Mouse (Mus musculus) left cerebral cortex, postnatal 4 days (tissue): ENCODE measurements around the gene Car4. TPM values are rescaled to one million over a fixed set of nuclear protein-coding genes. Genes with fewer than 3 reads are reported as not detected.

Experiments
- DNase-seq: peaks from one replicate; pipeline ENCODE4 v3.0.0-alpha.2; 2022
- intact Hi-C: fragments of 180-260 bp; cut with DNase I; formaldehyde crosslinking; loops from one replicate; pipeline ENCODE4 v1.15.1; 2025
- total RNA-seq, 2 experiments: library from RNA; stranded (reverse); gene quantifications; 2 replicates each; pipeline ENCODE4 v1.2.3; 2021

The Car4 gene
- total RNA-seq, 2 experiments from 2014 or later = 21.7 to 23.2 TPM

- intact Hi-C loops = no loop called here
These were observed 1.2 kb upstream of the Car4 start for GRCm38 (mm10) chr11:84956400-84956799.

GRCm38 (mm10) chr11:84957171-84957570 is 415 bp upstream of the Car4 start:
- no peak for DNase-seq
- intact Hi-C loops = no loop called here

More at GRCm38 (mm10) chr11:84956400-84956799, 1.2 kb upstream of the Car4 start:
- DNase-seq = no peak

GRCm38 (mm10) chr11:84958271-84958630 is 665 bp downstream of the Car4 start:
- no peak for DNase-seq
- intact Hi-C loops = no loop called here

- intact Hi-C loops = no loop called here
- DNase-seq = no peak
These were observed 1.6 kb downstream of the Car4 start for GRCm38 (mm10) chr11:84959181-84959580.

GRCm38 (mm10) chr11:84959701-84960181 is 2.2 kb downstream of the Car4 start:
- intact Hi-C loops = no loop called here
- DNase-seq = no peak

GRCm38 (mm10) chr11:84960291-84960690 is 2.7 kb downstream of the Car4 start:
- no peak for DNase-seq
- intact Hi-C loops = no loop called here

GRCm38 (mm10) chr11:84960780-84961179 is 3.2 kb downstream of the Car4 start:
- DNase-seq = no peak
- intact Hi-C loops = no loop called here

GRCm38 (mm10) chr11:84961571-84961970 is 4.0 kb downstream of the Car4 start:
- intact Hi-C loops = no loop called here
- no peak for DNase-seq

GRCm38 (mm10) chr11:84962536-84962935 is 5.0 kb downstream of the Car4 start:
- intact Hi-C loops = no loop called here
- DNase-seq = no peak

- DNase-seq = no peak
- intact Hi-C loops = no loop called here
These were observed 6.0 kb downstream of the Car4 start for GRCm38 (mm10) chr11:84963556-84963955.

- DNase-seq = no peak
- intact Hi-C loops = no loop called here
These were observed 9.1 kb downstream of the Car4 start for GRCm38 (mm10) chr11:84966696-84967095.

GRCm38 (mm10) chr11:84967113-84967512 is 9.5 kb downstream of the Car4 start:
- DNase-seq = no peak
- intact Hi-C loops = no loop called here

GRCm38 (mm10) chr11:84968309-84968708 is 10.7 kb downstream of the Car4 start:
- intact Hi-C loops = no loop called here
- DNase-seq = no peak

- intact Hi-C loops = no loop called here
- no peak for DNase-seq
These were observed 11.2 kb downstream of the Car4 start for GRCm38 (mm10) chr11:84968775-84969174.

- intact Hi-C loops = no loop called here
- no peak for DNase-seq
These were observed 14.5 kb downstream of the Car4 start for GRCm38 (mm10) chr11:84972067-84972466.

- intact Hi-C loops = no loop called here
- no peak for DNase-seq
These were observed 16.1 kb downstream of the Car4 start for GRCm38 (mm10) chr11:84973661-84974060.

- intact Hi-C loops = no loop called here
- DNase-seq = no peak
These were observed 17.0 kb downstream of the Car4 start for GRCm38 (mm10) chr11:84974582-84974981.

- intact Hi-C loops = loop anchor here (5.0 kb wide), 1 partner anchor 59 kb away; the partner anchor contains the start of gene Znhit3
- no peak for DNase-seq
These were observed 19.1 kb downstream of the Car4 start for GRCm38 (mm10) chr11:84976706-84977105.

- intact Hi-C loops = loop anchor here (5.0 kb wide), 1 partner anchor 60 kb away; the partner anchor contains the start of gene Znhit3
These were observed 19.9 kb downstream of the Car4 start for GRCm38 (mm10) chr11:84977385-84977952.

GRCm38 (mm10) chr11:84978113-84978512 is 20.5 kb downstream of the Car4 start:
- intact Hi-C loops = loop anchor here (5.0 kb wide), 1 partner anchor 61 kb away; the partner anchor contains the start of gene Znhit3
- peak; percentile 68 for DNase-seq

More at GRCm38 (mm10) chr11:84977385-84977952, 19.9 kb downstream of the Car4 start:
- DNase-seq = no peak

GRCm38 (mm10) chr11:84979351-84979750 is 21.8 kb downstream of the Car4 start:
- intact Hi-C loops = loop anchor here (5.0 kb wide), 1 partner anchor 62 kb away; the partner anchor contains the start of gene Znhit3
- no peak for DNase-seq

GRCm38 (mm10) chr11:84980697-84981096 is 23.1 kb downstream of the Car4 start:
- no peak for DNase-seq
- intact Hi-C loops = no loop called here

GRCm38 (mm10) chr11:84985421-84985820 is 27.8 kb downstream of the Car4 start:
- intact Hi-C loops = no loop called here
- no peak for DNase-seq
